Mouse (Mus musculus) bone marrow, adult 2 months (tissue): ENCODE data around the gene Polr3c.

Experiments used
- CTCF ChIP-seq: fragments of 200-500 bp; IDR thresholded peaks from 2 replicates; pipeline ENCODE4 v1.5.1; 2011; ENCODE audit warnings: low read length, control low read depth; ENCODE audit not compliant: control insufficient read depth, insufficient read depth
- POLR2A ChIP-seq: fragments of 200-500 bp; IDR thresholded peaks from 2 replicates; pipeline ENCODE4 v1.6.1; 2011; ENCODE audit warnings: low read depth, mild to moderate bottlenecking, control low read depth, low read length, borderline replicate concordance; ENCODE audit not compliant: control insufficient read depth

GRCm38 (mm10) chr3:96735200-96735599, 7.8 kb upstream of the Polr3c start:
- TF ChIP-seq CTCF (no peak), POLR2A (no peak)
